Mouse (Mus musculus) midbrain, embryonic 12.5 days (tissue): ENCODE measurements around the gene Ube2e1. TPM values are rescaled to one million over a fixed set of nuclear protein-coding genes. Genes with fewer than 3 reads are reported as not detected.

ENCODE experiments used
- ATAC-seq: fragments of 200-750 bp; cut with Nextera tagmentation; 2 replicates; pipeline ENCODE4 v1.8.0; 2017; ENCODE audit warnings: low read depth, moderate TSS enrichment, moderate library complexity; ENCODE audit not compliant: low FRiP score
- H3K27ac ChIP-seq: fragments of 300-500 bp; sonication (generic); replicated peaks from 2 replicates; pipeline ENCODE4 v1.5.1; 2016; ENCODE audit warnings: mild to moderate bottlenecking
- H3K27me3 ChIP-seq: fragments of 300-500 bp; sonication (generic); 2 replicates; pipeline ENCODE4 v1.6.1; 2016; ENCODE audit warnings: mild to moderate bottlenecking
- H3K36me3 ChIP-seq: fragments of 300-500 bp; sonication (generic); 2 replicates; pipeline ENCODE4 v1.6.1; 2016
- H3K4me1 ChIP-seq: fragments of 300-500 bp; sonication (generic); 2 replicates; pipeline ENCODE4 v1.6.1; 2016
- H3K4me2 ChIP-seq: fragments of 300-500 bp; sonication (generic); replicated peaks from 2 replicates; pipeline ENCODE4 v1.6.1; 2016; ENCODE audit warnings: mild to moderate bottlenecking, moderate library complexity
- H3K4me3 ChIP-seq: fragments of 300-500 bp; sonication (generic); 2 replicates; pipeline ENCODE4 v1.5.1; 2016; ENCODE audit warnings: mild to moderate bottlenecking
- H3K9ac ChIP-seq: fragments of 300-500 bp; sonication (generic); replicated peaks from 2 replicates; pipeline ENCODE4 v1.6.1; 2016; ENCODE audit warnings: mild to moderate bottlenecking, moderate library complexity
- H3K9me3 ChIP-seq: fragments of 300-500 bp; sonication (generic); 2 replicates; pipeline ENCODE4 v1.6.1; 2016; ENCODE audit warnings: mild to moderate bottlenecking
- WGBS: fragments of 180-500 bp; shearing (Covaris S2); methylation state at CpG from one replicate; pipeline ENCODE4 v1.1.7; 2016; 5-methylcytosine and 5-hydroxymethylcytosine counted together
- polyA plus RNA-seq: library from polyadenylated mRNA; unstranded; fragments of >200 nt; fragmentation: Nextera tagmentation; extraction: Ambion mirVana; gene quantifications from 2 replicates; pipeline ENCODE4 v1.2.1, GENCODE M21; 2016

The Ube2e1 gene
- polyA plus RNA-seq, 1 experiment from 2014 or later: 189 TPM

GRCm38 (mm10) chr14:18304165-18304564 lies 27.5 kb downstream of the Ube2e1 start:
- no peak overlapping the region for H3K4me2 ChIP-seq
- ATAC-seq: no peak
- WGBS: 93% methylated on average over 5 of the region's 5 CpGs

GRCm38 (mm10) chr14:18303262-18303661 lies 28.4 kb downstream of the Ube2e1 start:
- no peaks in the 10 kb centered on the region for H3K27me3 ChIP-seq
- H3K27ac ChIP-seq: no peak overlapping the region
- H3K4me3 ChIP-seq: no peak overlapping the region
- H3K4me2 ChIP-seq: no peak overlapping the region
- H3K4me1 ChIP-seq: no peaks in the 10 kb centered on the region
- WGBS: 86% methylated on average over 4 of the region's 4 CpGs
- H3K9me3 ChIP-seq: no peaks in the 10 kb centered on the region
- ATAC-seq: no peak
- H3K9ac ChIP-seq: no peak overlapping the region
- peaks cover 11% of the 10 kb centered on the region; the same call in 1 of the 2 replicates for H3K36me3 ChIP-seq

More at GRCm38 (mm10) chr14:18304165-18304564, 27.5 kb downstream of the Ube2e1 start:
- no peak overlapping the region for H3K9ac ChIP-seq
- no peak overlapping the region for H3K27ac ChIP-seq
- no peaks in the 10 kb centered on the region for H3K27me3 ChIP-seq
- H3K9me3 ChIP-seq: no peaks in the 10 kb centered on the region
- no peaks in the 10 kb centered on the region for H3K4me1 ChIP-seq
- H3K36me3 ChIP-seq: peaks cover 7% of the 10 kb centered on the region; the same call in 1 of the 2 replicates
- no peak overlapping the region for H3K4me3 ChIP-seq

GRCm38 (mm10) chr14:18302750-18303149 lies 28.9 kb downstream of the Ube2e1 start:
- peaks cover 11% of the 10 kb centered on the region; the same call in 1 of the 2 replicates for H3K36me3 ChIP-seq
- no peak for ATAC-seq
- no peak overlapping the region for H3K4me2 ChIP-seq
- 81% methylated on average over 3 of the region's 3 CpGs for WGBS
- H3K27me3 ChIP-seq: no peaks in the 10 kb centered on the region
- H3K4me3 ChIP-seq: no peak overlapping the region
- H3K9me3 ChIP-seq: no peaks in the 10 kb centered on the region
- no peak overlapping the region for H3K9ac ChIP-seq
- H3K27ac ChIP-seq: no peak overlapping the region
- H3K4me1 ChIP-seq: no peaks in the 10 kb centered on the region

- Histone ChIP-seq H3K4me1 (no peaks in the 10 kb centered on the region), H3K27ac (no peak overlapping the region), H3K9ac (no peak overlapping the region), H3K9me3 (no peaks in the 10 kb centered on the region), H3K4me3 (no peak overlapping the region), H3K36me3 (peaks cover 11% of the 10 kb centered on the region; the same call in 1 of the 2 replicates), H3K27me3 (no peaks in the 10 kb centered on the region), H3K4me2 (no peak overlapping the region)
- 84% methylated on average over 3 of the region's 3 CpGs for WGBS
- ATAC-seq: no peak
These were observed 30.1 kb downstream of the Ube2e1 start for GRCm38 (mm10) chr14:18301591-18301990.

DNA sequence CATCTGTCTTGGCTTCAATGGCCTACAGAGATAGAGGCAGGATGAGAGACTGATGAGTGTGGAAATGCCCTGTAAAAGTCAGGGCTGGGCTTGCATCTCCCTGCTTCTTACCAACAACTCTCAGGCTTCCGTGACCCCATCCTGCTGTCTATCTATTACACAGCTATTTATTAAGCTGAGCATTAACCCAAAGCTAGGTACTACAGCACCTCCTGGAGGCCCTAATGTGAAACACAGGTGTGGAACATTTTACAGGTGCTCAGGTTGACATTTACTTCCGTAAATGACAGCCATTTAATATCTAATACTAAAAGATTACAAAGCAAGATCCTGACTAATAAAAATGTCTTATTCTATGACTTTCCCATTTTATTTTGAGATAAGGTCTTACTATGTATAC lies 31.0 kb downstream of the Ube2e1 start:
- Histone ChIP-seq H3K9ac (no peak overlapping the region), H3K27ac (no peak overlapping the region), H3K9me3 (no peaks in the 10 kb centered on the region), H3K27me3 (no peaks in the 10 kb centered on the region), H3K4me2 (no peak overlapping the region), H3K4me3 (no peak overlapping the region), H3K36me3 (0 out of 2 replicates have a peak, but pooled peaks cover 7% of the 10 kb centered on the region), H3K4me1 (no peaks in the 10 kb centered on the region)
- ATAC-seq: no peak
- 99% methylated on average over 2 of the region's 2 CpGs for WGBS

GRCm38 (mm10) chr14:18298874-18299273 lies 32.8 kb downstream of the Ube2e1 start:
- no peaks in the 10 kb centered on the region for H3K9me3 ChIP-seq
- WGBS: 91% methylated on average over 2 of the region's 2 CpGs
- H3K27me3 ChIP-seq: no peaks in the 10 kb centered on the region
- no peak overlapping the region for H3K27ac ChIP-seq
- 0 out of 2 replicates have a peak, but pooled peaks cover 4% of the 10 kb centered on the region for H3K36me3 ChIP-seq
- H3K4me1 ChIP-seq: no peaks in the 10 kb centered on the region
- no peak overlapping the region for H3K4me2 ChIP-seq
- H3K9ac ChIP-seq: no peak overlapping the region
- H3K4me3 ChIP-seq: no peak overlapping the region
- no peak for ATAC-seq

- 89% methylated on average over 2 of the region's 2 CpGs for WGBS
- Histone ChIP-seq H3K9ac (no peak overlapping the region), H3K27me3 (no peaks in the 10 kb centered on the region), H3K36me3 (0 out of 2 replicates have a peak, but pooled peaks cover 4% of the 10 kb centered on the region), H3K4me3 (no peak overlapping the region), H3K27ac (no peak overlapping the region), H3K9me3 (no peaks in the 10 kb centered on the region), H3K4me1 (no peaks in the 10 kb centered on the region), H3K4me2 (no peak overlapping the region)
- ATAC-seq: no peak
These were observed 34.2 kb downstream of the Ube2e1 start for GRCm38 (mm10) chr14:18297441-18297840.

DNA sequence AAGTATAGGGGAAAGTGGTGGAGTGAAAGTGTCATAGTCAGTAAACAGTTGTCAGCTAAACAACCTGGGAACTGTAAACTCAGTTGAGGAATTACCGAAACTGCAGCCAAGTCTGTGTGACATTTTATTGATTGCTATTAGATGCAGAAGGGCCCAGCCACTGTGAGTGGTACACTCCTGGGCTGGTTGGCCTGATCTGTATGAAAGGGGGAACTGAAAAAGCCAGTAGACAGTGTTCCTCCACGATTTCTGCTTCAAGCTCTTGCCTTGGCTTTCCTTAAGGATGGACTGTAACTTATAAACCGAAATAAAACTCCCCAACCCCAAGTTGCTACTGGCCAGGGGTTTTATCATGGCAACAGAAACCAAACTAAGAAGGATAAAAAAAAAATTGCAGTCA lies 39.1 kb downstream of the Ube2e1 start:
- Histone ChIP-seq H3K9ac (no peak overlapping the region), H3K4me2 (no peak overlapping the region), H3K4me3 (no peak overlapping the region), H3K4me1 (no peaks in the 10 kb centered on the region), H3K9me3 (no peaks in the 10 kb centered on the region), H3K27ac (no peak overlapping the region), H3K36me3 (no peaks in the 10 kb centered on the region), H3K27me3 (no peaks in the 10 kb centered on the region)
- WGBS: 91% methylated on average over 3 of the region's 3 CpGs
- no peak for ATAC-seq

- no peak for ATAC-seq
- no peaks in the 10 kb centered on the region for H3K27me3 ChIP-seq
- H3K4me1 ChIP-seq: no peaks in the 10 kb centered on the region
- H3K4me3 ChIP-seq: no peak overlapping the region
- no peak overlapping the region for H3K4me2 ChIP-seq
- H3K36me3 ChIP-seq: no peaks in the 10 kb centered on the region
- no peak overlapping the region for H3K9ac ChIP-seq
- H3K27ac ChIP-seq: no peak overlapping the region
- WGBS: 94% methylated on average over 3 of the region's 3 CpGs
- no peaks in the 10 kb centered on the region for H3K9me3 ChIP-seq
These were observed 39.5 kb downstream of the Ube2e1 start for GRCm38 (mm10) chr14:18292111-18292510.

DNA sequence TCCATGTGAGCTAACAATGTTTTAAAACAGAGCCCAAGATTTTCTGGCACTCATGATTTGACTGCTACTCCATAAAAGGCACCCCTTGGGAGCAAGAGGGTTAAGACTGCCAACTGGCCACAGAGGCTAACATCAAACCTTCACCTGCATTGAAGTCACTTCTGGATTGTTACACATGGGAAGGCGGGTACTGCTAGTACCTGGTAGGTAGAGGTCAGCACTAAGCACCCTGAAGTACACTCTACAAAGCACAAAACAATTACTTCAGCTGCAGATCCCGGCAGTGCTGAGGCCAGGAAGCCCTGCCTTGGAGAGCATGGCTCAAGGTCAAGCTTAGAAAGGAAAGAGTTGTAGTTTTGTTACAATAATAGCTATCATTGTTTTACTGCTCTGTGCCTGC lies 44.3 kb downstream of the Ube2e1 start:
- no peak overlapping the region for H3K9ac ChIP-seq
- H3K9me3 ChIP-seq: no peaks in the 10 kb centered on the region
- no peak for ATAC-seq
- no peak overlapping the region for H3K4me2 ChIP-seq
- no peak overlapping the region for H3K4me3 ChIP-seq
- no peaks in the 10 kb centered on the region for H3K4me1 ChIP-seq
- 81% methylated on average over 2 of the region's 2 CpGs for WGBS
- no peaks in the 10 kb centered on the region for H3K27me3 ChIP-seq
- no peak overlapping the region for H3K27ac ChIP-seq
- 0 out of 2 replicates have a peak, but pooled peaks cover 5% of the 10 kb centered on the region for H3K36me3 ChIP-seq

- no peak overlapping the region for H3K4me3 ChIP-seq
- no peaks in the 10 kb centered on the region for H3K27me3 ChIP-seq
- ATAC-seq: no peak
- no peak overlapping the region for H3K9ac ChIP-seq
- no peaks in the 10 kb centered on the region for H3K9me3 ChIP-seq
- H3K36me3 ChIP-seq: 0 out of 2 replicates have a peak, but pooled peaks cover 10% of the 10 kb centered on the region
- H3K4me1 ChIP-seq: no peaks in the 10 kb centered on the region
- H3K4me2 ChIP-seq: no peak overlapping the region
- H3K27ac ChIP-seq: no peak overlapping the region
- WGBS: 91% methylated on average over 2 of the region's 2 CpGs
These were observed 45.2 kb downstream of the Ube2e1 start for GRCm38 (mm10) chr14:18286441-18286840.

DNA sequence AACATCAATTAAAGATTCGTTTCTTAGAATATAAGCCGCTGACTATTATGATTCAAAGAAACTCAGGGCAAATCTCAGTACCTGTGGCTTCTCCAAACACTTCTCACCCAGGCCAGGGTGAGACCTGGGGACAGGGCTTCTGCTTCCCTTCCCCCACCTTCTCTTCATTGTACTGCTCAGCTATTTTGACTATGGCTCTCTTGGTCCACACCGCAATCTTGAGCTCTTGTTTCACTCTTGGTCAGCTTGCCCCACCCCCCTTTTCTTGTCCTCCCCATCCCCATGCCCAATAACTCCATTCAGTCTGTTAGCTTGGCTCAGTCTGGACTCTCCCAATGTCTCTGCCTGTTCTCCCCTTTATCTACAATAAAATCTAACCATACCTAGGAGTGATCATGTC lies 46.2 kb downstream of the Ube2e1 start:
- no peak for ATAC-seq
- Histone ChIP-seq H3K36me3 (peaks cover 10% of the 10 kb centered on the region; the same call in 1 of the 2 replicates), H3K4me2 (no peak overlapping the region), H3K4me1 (no peaks in the 10 kb centered on the region), H3K9ac (no peak overlapping the region), H3K27ac (no peak overlapping the region), H3K4me3 (no peak overlapping the region), H3K27me3 (no peaks in the 10 kb centered on the region), H3K9me3 (no peaks in the 10 kb centered on the region)
- 87% methylated on average over 3 of the region's 3 CpGs for WGBS

- no peak overlapping the region for H3K27ac ChIP-seq
- no peak for ATAC-seq
- no peak overlapping the region for H3K4me2 ChIP-seq
These were observed 47.1 kb downstream of the Ube2e1 start for GRCm38 (mm10) chr14:18284581-18284980.

More at GRCm38 (mm10) chr14:18284581-18284980, 47.1 kb downstream of the Ube2e1 start:
- Histone ChIP-seq H3K4me3 (no peak overlapping the region), H3K27me3 (no peaks in the 10 kb centered on the region), H3K9me3 (no peaks in the 10 kb centered on the region), H3K9ac (no peak overlapping the region), H3K4me1 (no peaks in the 10 kb centered on the region), H3K36me3 (peaks cover 15% of the 10 kb centered on the region; the same call in 1 of the 2 replicates)
- WGBS: 78% methylated on average over 2 of the region's 2 CpGs
